Mouse (Mus musculus): ENCODE results near the gene Papss1.

DNA sequence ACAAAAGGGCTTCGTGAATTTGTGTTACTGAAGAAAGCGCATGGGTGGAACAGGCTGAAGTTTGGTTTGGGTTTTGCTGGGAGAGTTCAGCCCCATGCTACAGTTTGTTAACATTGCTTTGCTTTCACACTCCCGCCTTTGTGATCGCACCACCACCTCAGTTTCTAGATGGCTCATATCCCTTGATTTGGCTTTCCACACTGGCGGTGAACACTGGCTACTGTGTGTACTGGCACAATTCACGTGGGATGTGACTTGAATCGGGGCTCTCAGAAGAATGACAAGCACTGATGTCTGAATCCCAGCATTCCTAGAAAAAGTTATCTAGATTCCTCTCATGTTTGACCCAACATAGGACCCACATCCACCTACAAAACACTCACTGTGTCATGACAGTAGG is 126.0 kb downstream of the Papss1 start:
- TF ChIP-seq POLR2A (IDR thresholded peaks at IDR 0.05; ENCODE audit: borderline replicate concordance, low read depth, low read length) (no peak), CTCF (IDR thresholded peaks at IDR 0.05; ENCODE audit: low read depth, low read length) (no peak)
